Mouse (Mus musculus) cerebellum, adult 11-12 months (tissue): Measurements from ENCODE around the gene Nsun2.

ENCODE experiments used
- DNase-seq: peaks from one replicate; pipeline ENCODE4 v3.0.0; 2022

Gene Nsun2

DNA sequence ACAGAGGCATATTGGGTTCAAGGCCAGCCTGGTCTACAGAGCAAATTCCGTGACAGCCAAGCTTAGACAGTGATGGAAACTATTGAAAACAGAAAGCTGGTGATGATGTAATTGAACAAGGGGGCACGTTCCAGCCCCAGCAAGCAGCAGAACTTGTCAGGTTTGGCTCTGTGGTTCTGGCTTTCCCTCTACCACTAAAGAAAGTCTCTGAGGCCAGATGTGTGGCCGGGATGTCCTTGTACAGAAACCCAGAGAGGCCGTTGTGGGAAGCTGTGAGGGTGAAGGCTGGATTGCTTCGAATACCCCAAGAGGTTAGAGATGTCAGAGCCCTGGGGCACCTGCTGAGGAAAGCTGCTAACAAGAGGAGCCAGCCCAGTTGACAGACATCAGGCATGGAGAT, 105.7 kb downstream of the Nsun2 start:
- DNase-seq: no peak

GRCm38 (mm10) chr13:69640126-69640525, 106.6 kb downstream of the Nsun2 start:
- DNase-seq: no peak

DNA sequence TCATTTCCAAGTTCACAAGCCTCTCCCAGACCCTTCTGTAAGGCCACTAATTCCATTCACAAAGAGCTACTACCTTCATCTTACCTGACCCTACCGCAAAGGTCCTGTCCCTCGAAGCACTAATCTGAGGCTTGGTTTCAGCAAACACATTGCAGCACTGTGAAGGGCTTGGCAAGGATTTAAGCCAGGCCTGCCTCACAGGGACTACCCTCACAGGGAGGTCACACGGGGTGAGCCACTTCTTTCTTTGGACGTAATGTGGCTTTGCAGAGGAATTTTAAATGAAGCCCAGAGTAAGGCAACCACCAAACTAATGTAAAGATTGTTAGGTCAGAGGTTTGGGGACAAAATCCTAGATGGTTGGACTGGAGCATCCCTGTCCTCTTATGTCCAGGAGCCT, 107.0 kb downstream of the Nsun2 start:
- DNase-seq: no peak

DNA sequence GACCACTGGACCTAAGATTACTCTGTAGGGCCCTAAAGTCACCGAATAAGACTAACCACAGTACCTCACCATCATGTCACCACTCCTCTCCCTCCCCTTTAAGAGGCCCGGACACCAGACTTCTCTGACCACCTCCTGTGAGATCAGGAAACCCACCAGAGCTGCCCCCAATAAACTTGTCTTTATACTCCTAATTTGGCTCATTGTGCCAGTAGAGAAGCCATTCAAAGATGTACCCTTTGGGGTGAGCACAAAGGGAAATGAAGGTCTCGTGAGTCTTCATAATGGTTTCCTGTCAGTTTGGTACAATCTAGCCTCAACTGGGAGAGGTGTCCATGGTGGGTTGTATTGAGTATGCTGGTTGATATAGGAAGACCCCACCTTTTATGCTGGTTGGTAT, 107.5 kb downstream of the Nsun2 start:
- DNase-seq: no peak

- no peak for DNase-seq
These were observed 109.2 kb downstream of the Nsun2 start for GRCm38 (mm10) chr13:69642656-69643216.

- DNase-seq: no peak
These were observed 110.4 kb downstream of the Nsun2 start for GRCm38 (mm10) chr13:69643937-69644336.

DNA sequence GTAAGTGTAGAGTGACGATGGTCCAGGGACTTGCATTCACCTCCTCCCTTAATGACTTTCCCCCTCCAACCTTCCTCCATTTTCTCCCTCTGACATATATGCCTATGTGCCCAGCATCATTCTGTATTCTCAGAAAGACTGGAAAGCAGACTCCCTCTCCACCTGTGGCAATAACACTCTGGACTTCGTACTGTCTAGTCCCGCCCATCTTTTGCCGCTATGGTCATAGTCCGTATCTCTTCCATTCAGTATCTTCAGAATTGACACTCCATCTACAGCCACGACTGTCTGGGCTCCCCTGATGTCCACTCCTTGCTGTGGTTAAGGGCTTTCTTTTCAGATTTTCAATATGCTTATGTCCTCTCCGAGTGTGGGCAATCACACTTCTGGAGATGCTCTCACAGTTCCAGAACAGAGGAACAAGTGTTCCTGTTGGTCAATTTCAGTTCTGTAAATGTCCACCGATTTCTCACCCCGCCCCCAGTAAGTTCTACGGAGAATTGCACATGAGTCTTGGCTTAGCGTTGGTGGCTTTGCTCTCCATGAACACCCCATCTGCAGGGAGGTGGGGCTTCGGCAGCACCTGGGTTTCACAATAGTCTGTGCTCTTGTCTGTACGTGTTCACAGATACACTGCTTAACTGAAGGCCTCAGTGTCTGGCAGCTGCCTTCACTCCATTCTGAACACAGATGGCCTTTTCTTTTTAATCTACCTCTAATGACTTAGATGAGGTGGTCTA, 111.1 kb downstream of the Nsun2 start:
- no peak for DNase-seq

DNA sequence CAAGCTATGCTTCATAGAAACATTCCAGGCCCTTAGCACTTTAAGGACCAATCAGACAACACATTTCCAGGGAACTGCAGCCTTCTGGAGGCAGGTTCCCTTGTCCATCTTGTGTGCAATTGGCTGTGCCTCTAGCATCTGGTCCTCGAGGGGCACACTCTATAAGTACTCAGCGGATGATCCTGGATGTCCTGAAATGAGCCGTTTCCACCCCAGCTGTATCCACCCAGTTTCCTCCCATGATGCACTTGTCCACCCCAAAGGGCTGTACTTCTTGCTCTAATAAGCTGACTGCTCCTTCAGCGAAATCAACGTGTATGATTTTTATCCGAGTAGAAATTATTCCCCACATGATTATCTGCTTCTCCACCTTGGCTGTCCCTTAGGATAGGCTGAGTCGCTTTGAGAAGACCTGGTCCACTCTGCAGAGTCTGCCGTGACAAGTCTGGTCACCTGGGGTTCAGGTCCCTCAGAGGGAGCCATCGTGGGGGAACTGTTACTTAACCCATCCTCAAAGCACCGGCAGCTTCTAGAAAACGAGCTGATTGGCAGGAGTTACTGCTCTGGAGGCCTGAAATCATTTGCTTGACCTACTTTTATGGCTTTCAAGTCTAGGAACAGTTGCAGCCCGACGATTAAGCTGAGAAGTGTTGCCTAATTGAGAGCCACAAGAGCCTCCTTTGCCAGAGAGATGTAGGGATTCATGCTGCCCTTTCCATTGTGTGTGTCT, 112.3 kb downstream of the Nsun2 start:
- DNase-seq: no peak

- DNase-seq: no peak
These were observed 112.9 kb downstream of the Nsun2 start for GRCm38 (mm10) chr13:69646481-69646880.

DNA sequence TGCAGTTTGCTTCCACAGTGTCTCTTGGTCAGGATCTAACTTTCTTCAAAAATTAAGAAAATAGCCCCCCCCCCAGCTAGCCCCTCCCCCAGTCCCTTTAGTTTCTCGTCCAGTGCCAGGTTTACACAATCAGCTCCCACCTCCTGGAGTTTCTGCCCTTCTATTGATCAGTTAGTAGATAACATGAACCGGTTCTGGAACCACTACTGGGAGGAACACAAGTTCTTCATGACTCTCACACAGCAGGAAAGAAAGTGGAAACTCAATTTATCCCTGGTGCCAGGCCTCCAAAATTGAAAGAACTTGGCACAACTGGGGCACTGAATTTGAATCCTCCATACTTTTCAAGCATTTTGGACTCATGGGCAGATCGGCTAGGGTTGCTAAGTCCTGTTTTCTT, 121.0 kb downstream of the Nsun2 start:
- DNase-seq: no peak

GRCm38 (mm10) chr13:69672121-69672520, 138.6 kb downstream of the Nsun2 start:
- no peak for DNase-seq

GRCm38 (mm10) chr13:69672565-69672964, 139.0 kb downstream of the Nsun2 start:
- no peak for DNase-seq

GRCm38 (mm10) chr13:69673197-69673920, 139.8 kb downstream of the Nsun2 start:
- DNase-seq: no peak

DNA sequence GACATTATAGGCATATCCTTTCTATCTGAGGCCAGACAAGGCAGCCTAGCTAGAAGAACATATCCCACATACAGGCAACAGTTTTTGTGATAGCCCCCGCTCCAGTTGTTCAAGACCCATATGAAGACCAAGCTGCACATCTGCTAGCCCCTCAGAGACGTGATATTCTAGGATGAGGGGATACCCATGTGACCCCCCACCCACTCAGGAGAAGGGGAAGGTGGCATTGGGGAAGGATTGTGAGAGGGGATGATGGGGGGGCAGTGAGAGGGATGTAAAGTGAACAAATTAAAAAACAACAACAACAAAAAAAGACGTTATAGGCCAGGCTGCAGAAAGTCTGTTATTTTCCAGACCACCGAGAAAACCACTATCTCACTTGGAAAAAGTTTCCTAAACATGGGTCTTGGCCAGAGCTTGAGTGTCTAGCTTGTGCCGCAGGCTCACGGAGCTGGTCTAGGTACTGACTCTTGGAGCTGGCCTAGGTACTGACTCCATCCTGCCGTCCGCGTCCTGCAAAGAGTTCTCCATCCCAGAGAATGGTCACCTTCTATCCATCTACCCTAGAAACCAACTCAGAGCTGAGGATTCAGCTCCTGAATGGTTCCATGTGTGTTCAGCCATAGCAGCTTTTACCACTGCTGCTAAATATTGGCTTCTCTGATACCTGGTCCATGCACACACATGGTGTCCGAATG, 140.5 kb downstream of the Nsun2 start:
- DNase-seq: no peak
